9 mouse cellular contexts compared by ENCODE assay signal in genomic region chr16:18451486-18452181, GRCm38 (mm10). TPM values are rescaled to one million over a fixed set of nuclear protein-coding genes. Genes with fewer than 3 reads are reported as not detected.
DNase-seq lines count a peak whose midpoint lies in the region; ATAC-seq and TF ChIP-seq lines count a peak whose summit lies in the region.
"Had no signal": no experiment of that assay in that cellular context is flagged by ENCODE, and none has a peak within 500 bp of the region (broad histone marks: within the 10 kb centered on the region; RNA-seq: fewer than 3 reads in every experiment).

No protein-coding gene starts in this region.

- H3K27ac ChIP-seq in embryonic facial prominence, embryonic 11.5 days (replicated peaks; ENCODE audit: low read depth, low read length), result no peak overlapping the region
- H3K27ac ChIP-seq in left cerebral cortex, adult 2 months, result peak overlapping the region; percentile 82
- H3K27ac ChIP-seq: limb, embryonic 12.5 days had no signal

- H3K9ac ChIP-seq in embryonic facial prominence, embryonic 11.5 days (replicated peaks; ENCODE audit: low read length), result no peak overlapping the region
- H3K9ac ChIP-seq: limb, embryonic 12.5 days had no signal

- no peak for TF ChIP-seq CTCF in left cerebral cortex, adult 2 months (IDR thresholded peaks at IDR 0.05)

- no peaks in the 10 kb centered on the region for H3K9me3 ChIP-seq in embryonic facial prominence, embryonic 11.5 days (replicated peaks; ENCODE audit: control insufficient read depth, low read length)
- H3K9me3 ChIP-seq: limb, embryonic 12.5 days had no signal

- peak; percentile 84 for DNase-seq in heart, adult 11 months
- DNase-seq in heart, adult 8-10 months (ENCODE audit: low spot score), result no peak
- DNase-seq in Muller cell, postnatal 12 days (ENCODE audit: inconsistent ontology term), result peak; percentile 89
- peak; percentile 30 for DNase-seq in embryonic facial prominence, embryonic 11.5 days (ENCODE audit: low spot score)
- DNase-seq in left cerebral cortex, adult 2 months (ENCODE audit: extremely low spot score in 1 of 2, low spot score in 2 of 2), result peak; percentile 59 to 76
- no peak for DNase-seq in embryo, embryonic 11 days
- no peak for DNase-seq in lung, postnatal 4 days

- H3K4me2 ChIP-seq in embryonic facial prominence, embryonic 11.5 days (ENCODE audit: low read depth, low read length), result no peak overlapping the region
- H3K4me2 ChIP-seq: limb, embryonic 12.5 days had no signal

- no peak overlapping the region for H3K4me3 ChIP-seq in embryonic facial prominence, embryonic 11.5 days (ENCODE audit: low read depth, low read length)
- H3K4me3 ChIP-seq in left cerebral cortex, adult 2 months, result no peak overlapping the region
- H3K4me3 ChIP-seq: limb, embryonic 12.5 days had no signal

- 0 out of 2 replicates have a peak, but pooled peaks have one; percentile 14 for ATAC-seq in embryonic facial prominence, embryonic 11.5 days (replicated peaks; ENCODE audit: insufficient number of reproducible peaks, low FRiP score, low TSS enrichment, low read depth)
- no peak for ATAC-seq in CD4-positive, CD25-positive, alpha-beta regulatory T cell, adult 4 months

- WGBS in embryonic facial prominence, embryonic 11.5 days, result 56% methylated on average over 9 of the region's 9 CpGs

- H3K4me1 ChIP-seq in embryonic facial prominence, embryonic 11.5 days (ENCODE audit: control insufficient read depth, insufficient read depth, low read length), result no peaks in the 10 kb centered on the region

- H3K27me3 ChIP-seq in embryonic facial prominence, embryonic 11.5 days (ENCODE audit: control insufficient read depth, insufficient read depth, low read length), result no peaks in the 10 kb centered on the region
- H3K27me3 ChIP-seq: limb, embryonic 12.5 days had no signal

- no peaks in the 10 kb centered on the region for H3K36me3 ChIP-seq in embryonic facial prominence, embryonic 11.5 days (replicated peaks; ENCODE audit: control insufficient read depth, insufficient read depth, low read depth, low read length)

- intact Hi-C loops in left cerebral cortex, adult 2 months (cut with DNase I), result no loop called here

RNA-seq across cellular contexts. Expression of gene Comt, which starts 25.0 kb away (rescaled TPM):
- total RNA-seq in heart, adult 8-10 months (2022), result 100 to 1,000 TPM; 146 to 174 (median 157) TPM
- 47.4 and 49.3 TPM in 2 replicates for polyA plus RNA-seq in embryonic facial prominence, embryonic 11.5 days (2014; fragmentation: Nextera tagmentation; extraction: Ambion mirVana)
- total RNA-seq in left cerebral cortex, adult 2 months (2021), result 10 to 100 TPM; 87.2 to 87.6 TPM
- 10 to 100 TPM; 62.0 to 65.2 TPM for polyA plus RNA-seq in CD4-positive, CD25-positive, alpha-beta regulatory T cell, adult 4 months (2017; shearing (Covaris generic))

RNA-seq across cellular contexts. Expression of gene Txnrd2, which starts 25.4 kb away (rescaled TPM):
- total RNA-seq in heart, adult 8-10 months (2022), result 10 to 100 TPM; 37.0 to 49.9 (median 42.1) TPM
- polyA plus RNA-seq in embryonic facial prominence, embryonic 11.5 days (2014; fragmentation: Nextera tagmentation; extraction: Ambion mirVana), result 15.8 and 15.9 TPM in 2 replicates
- total RNA-seq in left cerebral cortex, adult 2 months (2021), result 10 to 100 TPM; 18.2 to 22.5 TPM
- 10 to 100 TPM; 21.7 to 26.7 TPM for polyA plus RNA-seq in CD4-positive, CD25-positive, alpha-beta regulatory T cell, adult 4 months (2017; shearing (Covaris generic))

RNA-seq across cellular contexts. Expression of gene Gnb1l, which starts 46.9 kb away (rescaled TPM):
- 1 to 10 TPM; 4.8 to 7.4 (median 5.5) TPM for total RNA-seq in heart, adult 8-10 months (2022)
- 13.2 and 15.6 TPM in 2 replicates for polyA plus RNA-seq in embryonic facial prominence, embryonic 11.5 days (2014; fragmentation: Nextera tagmentation; extraction: Ambion mirVana)
- 1 to 10 TPM; 6.0 to 6.5 TPM for total RNA-seq in left cerebral cortex, adult 2 months (2021)
- 10 to 100 TPM; 15.4 to 21.4 TPM for polyA plus RNA-seq in CD4-positive, CD25-positive, alpha-beta regulatory T cell, adult 4 months (2017; shearing (Covaris generic))

RNA-seq across cellular contexts. Expression of gene Rtl10, which starts 47.1 kb away (rescaled TPM):
- 1 to 10 TPM; 3.5 to 4.8 (median 4.0) TPM for total RNA-seq in heart, adult 8-10 months (2022)
- 3.5 and 3.7 TPM in 2 replicates for polyA plus RNA-seq in embryonic facial prominence, embryonic 11.5 days (2014; fragmentation: Nextera tagmentation; extraction: Ambion mirVana)
- total RNA-seq in left cerebral cortex, adult 2 months (2021), result 10 to 100 TPM in 1 of 2 experiments, 1 to 10 TPM in 1; 7.1 to 10.7 TPM
- 1 to 10 TPM in 1 of 2 experiments, under 1 TPM in 1; 0.67 to 1.9 TPM for polyA plus RNA-seq in CD4-positive, CD25-positive, alpha-beta regulatory T cell, adult 4 months (2017; shearing (Covaris generic))

Comparison
In these comparisons a context has a peak if more than half of its experiments do, and no peak if none do; other contexts are left out.
1. DNase-seq: peak in heart, adult 11 months (single experiment), Muller cell, postnatal 12 days (single experiment), embryonic facial prominence, embryonic 11.5 days (single experiment) and left cerebral cortex, adult 2 months (2 of 2); none in heart, adult 8-10 months (single experiment), embryo, embryonic 11 days (single experiment) and lung, postnatal 4 days (0 of 2).